Mouse (Mus musculus): ENCODE data around the gene Capn9.

Capn9 gene

GRCm38 (mm10) chr8:124575811-124576210, at the start of gene Capn9:
Gene Capn9 (plus strand): TSS chr8:124576111.
- DNase-seq = no peak

- no peak for DNase-seq
Measured at GRCm38 (mm10) chr8:124526261-124526660, 49.6 kb upstream of the Capn9 start.

- DNase-seq = peak; percentile 91
Measured at GRCm38 (mm10) chr8:124530076-124530475, 45.8 kb upstream of the Capn9 start.

DNA sequence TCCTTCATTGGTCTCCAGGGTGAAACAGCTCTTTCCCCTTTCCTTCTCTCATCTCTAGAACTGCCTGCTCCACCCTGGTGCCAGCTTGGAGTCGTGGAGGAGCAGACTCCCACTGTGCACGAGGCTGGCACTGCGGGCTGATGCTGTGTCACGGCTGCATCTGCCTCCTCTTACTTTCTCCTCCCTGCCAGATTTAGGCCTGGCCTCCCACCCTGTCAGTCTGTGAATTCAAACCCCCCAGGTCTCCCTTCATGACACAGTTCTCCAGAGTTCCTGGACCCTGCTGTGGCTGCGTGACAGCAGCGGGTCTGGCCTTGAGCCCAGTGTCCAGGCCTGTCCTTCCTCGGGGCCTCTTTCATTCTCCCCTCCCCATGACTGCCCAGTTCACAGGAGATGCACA, 45.4 kb upstream of the Capn9 start:
- DNase-seq = peak; percentile 73

- DNase-seq = peak; percentile 56
Measured at GRCm38 (mm10) chr8:124530996-124531395, 44.9 kb upstream of the Capn9 start.

GRCm38 (mm10) chr8:124532626-124533025, 43.3 kb upstream of the Capn9 start:
- no peak for DNase-seq

DNA sequence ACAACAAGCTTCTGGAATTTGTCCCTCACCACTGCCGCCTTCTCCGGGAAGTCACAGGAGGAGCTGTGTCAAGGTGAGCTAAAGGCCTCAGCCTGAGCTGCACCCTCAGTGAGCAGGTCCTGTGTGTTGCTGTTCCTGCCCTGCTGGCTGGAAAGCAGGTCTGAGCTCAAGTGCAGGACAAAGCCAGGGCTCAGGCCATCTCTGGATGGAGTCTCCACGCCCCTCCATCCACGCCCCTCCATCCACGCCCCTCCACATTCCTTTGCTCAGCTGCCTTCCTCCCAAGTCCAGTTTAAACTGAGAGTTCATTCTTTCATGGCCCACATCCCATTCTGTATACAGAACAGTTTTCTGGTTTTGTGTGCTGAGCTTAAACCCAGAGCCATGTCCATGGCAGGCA, 40.5 kb upstream of the Capn9 start:
- no peak for DNase-seq

DNA sequence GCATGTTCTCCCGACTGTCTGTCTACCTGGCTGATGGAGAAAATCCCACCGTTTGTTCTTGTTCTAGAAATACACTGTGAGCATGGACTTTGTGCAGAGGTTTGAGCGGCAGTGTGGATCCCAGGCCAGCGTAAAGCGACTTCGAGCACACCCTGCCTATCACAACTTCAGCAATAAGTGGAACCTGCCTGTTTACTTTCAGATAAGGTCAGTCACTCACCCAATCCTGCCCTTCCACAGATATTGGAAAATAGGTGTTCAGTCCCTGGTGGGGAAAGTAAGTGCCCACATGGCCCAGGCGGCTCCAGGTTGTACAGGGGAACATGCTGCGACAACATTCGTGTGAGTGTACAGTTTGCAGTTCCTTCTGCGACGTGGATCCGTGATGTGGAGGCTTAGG, 35.0 kb upstream of the Capn9 start:
- no peak for DNase-seq

GRCm38 (mm10) chr8:124542001-124542400, 33.9 kb upstream of the Capn9 start:
- peak; percentile 85 for DNase-seq

GRCm38 (mm10) chr8:124543272-124543671, 32.6 kb upstream of the Capn9 start:
- DNase-seq = no peak

DNA sequence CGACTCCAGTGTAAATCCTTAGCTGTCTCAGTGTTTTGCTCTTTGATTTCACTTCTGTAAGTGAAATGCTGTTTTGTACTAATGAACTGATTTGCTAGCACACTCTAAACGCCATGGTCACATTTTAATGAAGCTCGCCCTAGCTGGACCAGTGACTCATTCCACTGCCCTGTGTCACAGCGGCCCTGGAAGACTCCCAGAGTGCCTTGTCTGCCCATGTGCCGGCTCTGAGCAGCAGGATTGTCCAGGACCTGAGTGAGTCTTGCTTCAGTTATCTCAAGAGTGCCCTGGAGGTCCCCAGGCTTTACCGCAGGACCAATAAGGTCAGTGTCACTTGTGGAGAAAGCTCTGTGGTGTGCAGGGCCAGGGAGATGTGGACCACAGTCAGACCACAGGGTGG, 29.5 kb upstream of the Capn9 start:
- no peak for DNase-seq

GRCm38 (mm10) chr8:124546815-124547214, 29.1 kb upstream of the Capn9 start:
- DNase-seq = no peak

- DNase-seq = no peak
Measured at GRCm38 (mm10) chr8:124547269-124547668, 28.6 kb upstream of the Capn9 start.

- DNase-seq = no peak
Measured at GRCm38 (mm10) chr8:124548187-124548586, 27.7 kb upstream of the Capn9 start.

- DNase-seq = peak; percentile 36
Measured at GRCm38 (mm10) chr8:124551011-124551661, 24.8 kb upstream of the Capn9 start.

DNA sequence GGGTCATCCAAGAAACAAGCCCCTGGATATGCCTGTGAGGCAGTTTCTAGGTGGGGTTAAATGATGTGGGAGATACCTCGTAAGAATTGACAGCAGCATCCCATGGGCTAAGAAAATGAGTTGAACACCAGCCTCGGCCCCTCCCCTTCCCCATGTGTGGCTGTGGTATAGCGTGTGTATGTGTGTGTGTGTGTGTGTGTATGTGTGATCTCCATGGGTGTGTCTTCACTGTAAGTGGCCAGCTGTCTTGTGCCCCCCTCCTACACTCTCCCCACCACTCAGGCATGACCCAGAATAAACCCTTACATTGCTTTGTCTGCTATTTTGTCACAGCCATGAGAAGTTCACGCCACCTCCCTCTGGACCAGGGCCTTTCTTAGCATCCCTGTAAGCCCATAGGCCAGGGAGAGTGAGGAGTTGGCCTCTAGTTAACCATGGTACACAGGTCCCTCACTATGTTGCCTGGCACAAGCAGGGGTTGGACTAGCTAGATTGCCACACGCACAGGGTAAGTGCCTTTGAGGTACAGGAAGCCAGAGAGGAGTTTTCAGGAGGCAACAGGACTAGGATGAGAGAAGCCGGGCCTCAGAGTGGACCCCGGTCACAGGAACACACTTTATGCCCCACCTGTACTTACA, 20.7 kb upstream of the Capn9 start:
- no peak for DNase-seq

DNA sequence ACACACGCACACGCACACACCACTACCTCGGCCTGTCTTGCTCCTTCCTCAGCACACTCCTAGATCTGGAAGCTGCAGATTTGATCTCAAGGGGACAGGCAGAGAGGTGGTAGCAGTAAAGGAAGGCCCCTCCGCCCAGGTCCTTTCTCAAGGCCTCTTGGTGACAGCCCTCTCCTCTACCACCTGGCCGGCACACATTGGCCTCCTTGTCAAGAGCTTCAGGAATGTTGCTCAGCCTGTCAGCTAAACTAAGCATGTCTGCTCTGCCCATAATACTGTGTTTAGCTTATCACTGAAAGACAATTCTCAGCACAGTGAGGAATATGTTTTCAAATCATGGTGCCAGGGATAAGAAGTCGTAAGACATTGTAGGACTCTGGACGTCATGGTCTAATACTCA, 19.7 kb upstream of the Capn9 start:
- DNase-seq = no peak

- peak; percentile 74 for DNase-seq
Measured at GRCm38 (mm10) chr8:124556658-124557057, 19.3 kb upstream of the Capn9 start.

- DNase-seq = peak; percentile 85
Measured at GRCm38 (mm10) chr8:124557476-124557875, 18.4 kb upstream of the Capn9 start.

GRCm38 (mm10) chr8:124567126-124567525, 8.8 kb upstream of the Capn9 start:
- no peak for DNase-seq

DNA sequence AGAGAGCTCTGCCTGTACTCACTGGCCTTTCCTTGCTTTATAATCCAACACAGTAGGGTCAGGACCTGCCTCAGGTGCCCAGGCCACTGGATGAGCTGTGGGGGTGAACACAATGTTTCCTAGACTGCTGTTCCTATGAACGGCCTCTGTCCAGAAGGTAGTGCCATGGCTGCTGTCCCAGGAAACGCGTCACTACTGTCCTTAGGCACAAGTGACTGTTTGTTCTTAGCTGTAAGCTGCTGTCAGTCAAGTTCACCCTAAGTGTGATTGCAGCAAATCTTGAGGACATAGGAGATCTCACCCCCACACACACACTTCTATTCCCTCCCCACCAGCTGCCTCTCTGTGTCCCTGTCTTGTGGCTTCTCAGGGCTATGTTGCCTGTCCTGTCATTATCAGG, 8.3 kb upstream of the Capn9 start:
- no peak for DNase-seq

DNA sequence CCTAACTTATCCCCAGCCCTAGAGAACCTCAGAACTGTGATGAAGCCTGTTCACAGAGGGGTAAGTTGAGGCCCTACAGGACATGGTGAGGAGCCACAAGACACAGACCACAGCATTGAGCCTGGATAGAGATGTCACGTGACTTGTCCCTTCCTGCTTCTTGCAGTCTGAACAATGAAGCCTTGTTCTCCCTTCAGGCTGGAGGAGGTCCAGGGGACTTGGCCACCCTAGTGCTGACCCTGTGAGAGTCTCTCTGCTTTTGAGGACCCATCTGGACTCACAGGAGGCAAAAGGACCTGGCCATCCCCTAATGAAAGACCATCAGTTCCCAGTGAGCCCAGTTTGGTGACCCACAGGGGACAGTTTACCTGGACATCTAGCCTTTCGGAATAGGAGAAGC, 6.8 kb upstream of the Capn9 start:
- DNase-seq = peak; percentile 64

DNA sequence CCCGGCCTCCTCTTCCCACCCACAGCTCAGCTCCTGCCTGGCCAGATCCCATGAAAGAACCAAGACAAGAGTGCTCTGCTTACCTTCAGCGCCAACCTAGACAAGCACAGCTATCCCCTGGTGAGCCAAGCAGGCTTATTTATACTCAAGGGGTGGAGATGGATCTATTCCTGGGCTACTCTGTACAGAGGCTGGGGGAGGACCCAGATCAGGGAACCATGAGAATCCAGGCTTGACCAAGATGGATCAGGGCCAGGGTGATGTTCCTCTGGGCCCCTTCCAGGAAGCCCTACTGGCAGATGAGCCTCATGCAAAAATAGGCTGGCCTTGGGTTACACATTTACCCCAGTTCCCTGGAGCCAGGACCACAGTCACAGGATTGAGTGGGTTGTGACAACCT, 6.3 kb upstream of the Capn9 start, which contains the start of gene Agt:
TSS of gene Agt (minus strand) at position 114 of the 400 bp plus-strand sequence.
- peak; percentile 69 for DNase-seq

GRCm38 (mm10) chr8:124571732-124572429, 4.0 kb upstream of the Capn9 start:
- no peak for DNase-seq

All from cerebellum, adult 9-11 months (tissue).